Mouse (Mus musculus) stomach, embryonic 15.5 days (tissue): ENCODE data around the gene Marc2. TPM values are rescaled to one million over a fixed set of nuclear protein-coding genes. Genes with fewer than 3 reads are reported as not detected.

Experiments used
- ATAC-seq: fragments of 200-750 bp; cut with Nextera tagmentation; 2 replicates; pipeline ENCODE4 v1.8.0; 2017; ENCODE audit warnings: low read depth, moderate number of reproducible peaks, moderate TSS enrichment; ENCODE audit not compliant: insufficient read depth, low FRiP score
- H3K27ac ChIP-seq: fragments of 300-500 bp; sonication (generic); 2 replicates; pipeline ENCODE4 v1.5.1; 2015; ENCODE audit warnings: mild to moderate bottlenecking, inconsistent platforms
- H3K27me3 ChIP-seq: fragments of 300-500 bp; sonication (generic); replicated peaks from 2 replicates; pipeline ENCODE4 v1.6.1; 2015; ENCODE audit warnings: inconsistent platforms
- H3K36me3 ChIP-seq: fragments of 300-500 bp; sonication (generic); 2 replicates; pipeline ENCODE4 v1.6.1; 2015; ENCODE audit warnings: inconsistent platforms
- H3K4me1 ChIP-seq: fragments of 300-500 bp; sonication (generic); 2 replicates; pipeline ENCODE4 v1.6.1; 2015; ENCODE audit warnings: inconsistent platforms
- H3K4me2 ChIP-seq: fragments of 300-500 bp; sonication (generic); 2 replicates; pipeline ENCODE4 v1.6.1; 2015; ENCODE audit warnings: mild to moderate bottlenecking, inconsistent platforms
- H3K4me3 ChIP-seq: fragments of 300-500 bp; sonication (generic); replicated peaks from 2 replicates; pipeline ENCODE4 v1.5.1; 2015; ENCODE audit warnings: inconsistent platforms
- H3K9ac ChIP-seq: fragments of 300-500 bp; sonication (generic); 2 replicates; pipeline ENCODE4 v1.6.1; 2015; ENCODE audit warnings: inconsistent platforms
- H3K9me3 ChIP-seq: fragments of 300-500 bp; sonication (generic); 2 replicates; pipeline ENCODE4 v1.6.1; 2016; ENCODE audit warnings: inconsistent platforms
- whole genome bisulfite sequencing: fragments of 180-500 bp; shearing (Covaris S2); methylation state at CpG from one replicate; pipeline ENCODE4 v1.1.7; 2015; 5-methylcytosine and 5-hydroxymethylcytosine counted together
- polyA plus RNA-seq: library from polyadenylated mRNA; unstranded; fragments of >200 nt; fragmentation: Nextera tagmentation; extraction: Ambion mirVana; gene quantifications from 2 replicates; pipeline ENCODE4 v1.2.1, GENCODE M21; 2015

Gene Marc2
- polyA plus RNA-seq, 1 experiment from 2014 or later = 262 TPM

DNA sequence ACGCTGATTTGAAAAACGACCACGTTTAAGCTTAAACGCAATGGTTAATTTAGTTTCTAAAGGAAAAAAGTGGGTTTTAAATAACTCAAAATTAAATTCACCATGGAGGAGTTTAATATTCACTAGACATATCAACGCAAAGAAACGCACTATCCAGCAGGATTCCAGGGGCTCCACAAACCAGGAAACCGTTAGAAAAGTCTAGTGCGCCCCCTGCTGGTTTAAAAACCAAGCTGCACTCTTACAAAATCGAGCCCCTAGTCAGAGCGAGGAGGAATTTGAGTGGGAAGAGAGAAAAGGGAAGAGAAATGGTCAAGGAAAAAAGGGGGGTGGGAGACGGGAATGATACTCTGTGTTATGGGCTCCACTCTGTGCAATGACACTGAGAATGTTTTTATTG is 21.2 kb downstream of the Marc2 start:
- no peak for ATAC-seq
- Histone ChIP-seq H3K27me3 (no peaks in the 10 kb centered on the region), H3K9me3 (no peaks in the 10 kb centered on the region), H3K4me3 (no peak overlapping the region), H3K4me1 (peaks cover 15% of the 10 kb centered on the region; the same call in 1 of the 2 replicates), H3K4me2 (no peak overlapping the region), H3K36me3 (peaks cover 9% of the 10 kb centered on the region; the same call in 1 of the 2 replicates), H3K27ac (no peak overlapping the region), H3K9ac (no peak overlapping the region)
- WGBS = 26% methylated on average over 11 of the region's 11 CpGs

DNA sequence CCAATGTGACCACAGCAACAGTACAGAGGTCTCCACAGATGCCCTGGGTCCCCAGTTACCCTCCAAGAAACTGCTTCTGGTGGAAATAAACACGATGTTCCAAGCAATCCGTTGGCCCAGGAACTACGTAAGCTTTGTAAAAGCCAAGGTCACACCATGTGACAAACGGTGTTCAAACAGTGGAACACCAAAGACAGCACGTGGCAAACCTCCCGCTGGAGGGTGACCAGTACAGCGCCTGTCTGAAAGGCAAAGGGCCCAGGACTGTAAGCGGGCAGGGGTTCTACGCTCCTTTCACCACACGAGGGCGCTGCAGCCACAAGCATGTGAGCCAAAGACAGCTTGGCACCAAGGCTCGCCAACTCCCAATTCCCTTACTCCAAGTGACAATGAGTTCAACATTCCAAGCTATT is 21.8 kb downstream of the Marc2 start:
- peak; percentile 71 for ATAC-seq
- no peak overlapping the region for H3K4me3 ChIP-seq
- 8% methylated on average over 12 of the region's 12 CpGs for WGBS
- no peak overlapping the region for H3K9ac ChIP-seq
- 0 out of 2 replicates have a peak overlapping the region, but pooled peaks have one; percentile 31 for H3K27ac ChIP-seq
- H3K4me2 ChIP-seq = no peak overlapping the region
- peaks cover 9% of the 10 kb centered on the region; the same call in 1 of the 2 replicates for H3K36me3 ChIP-seq
- peaks cover 15% of the 10 kb centered on the region; the same call in 1 of the 2 replicates for H3K4me1 ChIP-seq
- H3K27me3 ChIP-seq = no peaks in the 10 kb centered on the region
- no peaks in the 10 kb centered on the region for H3K9me3 ChIP-seq

DNA sequence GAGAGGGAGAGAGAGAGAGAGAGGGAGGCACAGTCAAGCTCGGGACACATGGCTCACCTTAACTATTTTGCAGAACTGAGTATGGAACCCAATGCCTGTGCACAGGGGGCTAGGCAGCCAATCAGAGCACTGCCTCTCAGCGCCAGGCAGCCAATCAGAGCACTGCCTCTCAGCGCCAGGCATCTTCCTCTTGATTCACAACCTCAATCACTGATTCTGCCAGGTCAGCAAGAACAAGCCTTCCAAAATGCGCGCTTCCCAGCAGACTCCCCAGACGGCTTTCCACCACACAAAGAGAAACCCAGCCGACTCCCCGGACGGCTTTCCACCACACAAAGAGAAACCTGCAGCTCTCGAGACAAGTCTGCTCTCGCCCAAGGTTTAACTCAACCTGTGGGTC is 23.6 kb downstream of the Marc2 start:
- H3K9me3 ChIP-seq = no peaks in the 10 kb centered on the region
- H3K36me3 ChIP-seq = peaks cover 19% of the 10 kb centered on the region
- H3K9ac ChIP-seq = no peak overlapping the region
- peaks cover 15% of the 10 kb centered on the region; the same call in 1 of the 2 replicates for H3K4me1 ChIP-seq
- H3K27ac ChIP-seq = no peak overlapping the region
- H3K4me3 ChIP-seq = no peak overlapping the region
- ATAC-seq = no peak
- 26% methylated on average over 11 of the region's 11 CpGs for WGBS
- no peaks in the 10 kb centered on the region for H3K27me3 ChIP-seq
- H3K4me2 ChIP-seq = no peak overlapping the region

DNA sequence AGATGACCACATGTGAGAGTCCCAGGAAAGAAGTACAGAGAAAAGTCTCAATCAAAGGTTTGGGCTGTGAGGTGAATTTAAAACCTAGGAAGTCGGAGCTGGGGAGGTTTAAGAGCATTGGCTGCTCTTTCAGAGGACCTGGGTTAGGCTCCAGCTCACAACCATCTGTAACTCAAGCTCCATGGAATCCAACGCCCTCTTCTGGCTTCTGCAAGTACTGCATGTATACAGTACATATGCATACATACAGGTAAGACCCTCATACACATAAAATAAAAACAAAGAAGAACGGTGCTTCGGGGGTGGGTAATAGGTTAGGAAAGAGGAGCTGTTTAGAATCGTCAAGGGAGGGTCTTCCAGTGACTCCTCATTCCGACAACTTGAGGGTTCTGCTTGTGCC is 28.5 kb downstream of the Marc2 start:
- no peak overlapping the region for H3K9ac ChIP-seq
- WGBS = 77% methylated on average over 6 of the region's 6 CpGs
- ATAC-seq = no peak
- peaks cover 26% of the 10 kb centered on the region for H3K36me3 ChIP-seq
- H3K4me3 ChIP-seq = no peak overlapping the region
- H3K9me3 ChIP-seq = no peaks in the 10 kb centered on the region
- no peaks in the 10 kb centered on the region for H3K4me1 ChIP-seq
- no peaks in the 10 kb centered on the region for H3K27me3 ChIP-seq
- H3K4me2 ChIP-seq = no peak overlapping the region
- no peak overlapping the region for H3K27ac ChIP-seq

DNA sequence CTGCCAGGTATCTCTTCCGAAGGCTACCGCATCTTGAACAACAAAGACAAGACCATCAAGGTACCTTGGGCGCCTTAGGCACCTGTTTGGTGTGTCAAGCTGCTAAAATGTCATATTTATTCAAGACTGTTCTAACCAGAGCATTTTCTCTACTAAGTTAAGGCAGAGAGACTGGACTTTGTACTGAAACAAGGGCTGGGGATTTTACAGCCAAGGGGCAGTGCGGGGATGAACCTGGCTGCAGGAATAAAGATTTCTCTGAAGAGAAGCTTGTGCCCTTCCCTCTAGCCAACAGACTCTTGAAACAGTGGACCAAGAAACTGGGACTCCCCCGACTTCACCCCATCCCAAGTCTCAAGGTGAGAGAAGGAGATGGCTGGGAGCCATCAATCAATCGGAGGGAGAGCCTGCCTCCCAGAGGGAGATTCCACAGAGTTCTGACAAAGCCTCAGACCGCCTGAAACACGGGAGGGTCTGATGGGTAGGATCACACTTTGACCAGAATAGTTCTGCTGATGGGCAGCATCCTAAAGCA is 34.5 kb downstream of the Marc2 start:
- no peak overlapping the region for H3K4me3 ChIP-seq
- H3K9me3 ChIP-seq = no peaks in the 10 kb centered on the region
- WGBS = 60% methylated on average over 8 of the region's 8 CpGs
- H3K27me3 ChIP-seq = peaks cover 16% of the 10 kb centered on the region
- no peak overlapping the region for H3K9ac ChIP-seq
- peaks cover 8% of the 10 kb centered on the region; the same call in 1 of the 2 replicates for H3K4me1 ChIP-seq
- H3K36me3 ChIP-seq = no peaks in the 10 kb centered on the region; the same call in 1 of the 2 replicates
- peak; percentile 29; the same call in 1 of the 2 replicates for ATAC-seq
- no peak overlapping the region for H3K27ac ChIP-seq
- H3K4me2 ChIP-seq = no peak overlapping the region

DNA sequence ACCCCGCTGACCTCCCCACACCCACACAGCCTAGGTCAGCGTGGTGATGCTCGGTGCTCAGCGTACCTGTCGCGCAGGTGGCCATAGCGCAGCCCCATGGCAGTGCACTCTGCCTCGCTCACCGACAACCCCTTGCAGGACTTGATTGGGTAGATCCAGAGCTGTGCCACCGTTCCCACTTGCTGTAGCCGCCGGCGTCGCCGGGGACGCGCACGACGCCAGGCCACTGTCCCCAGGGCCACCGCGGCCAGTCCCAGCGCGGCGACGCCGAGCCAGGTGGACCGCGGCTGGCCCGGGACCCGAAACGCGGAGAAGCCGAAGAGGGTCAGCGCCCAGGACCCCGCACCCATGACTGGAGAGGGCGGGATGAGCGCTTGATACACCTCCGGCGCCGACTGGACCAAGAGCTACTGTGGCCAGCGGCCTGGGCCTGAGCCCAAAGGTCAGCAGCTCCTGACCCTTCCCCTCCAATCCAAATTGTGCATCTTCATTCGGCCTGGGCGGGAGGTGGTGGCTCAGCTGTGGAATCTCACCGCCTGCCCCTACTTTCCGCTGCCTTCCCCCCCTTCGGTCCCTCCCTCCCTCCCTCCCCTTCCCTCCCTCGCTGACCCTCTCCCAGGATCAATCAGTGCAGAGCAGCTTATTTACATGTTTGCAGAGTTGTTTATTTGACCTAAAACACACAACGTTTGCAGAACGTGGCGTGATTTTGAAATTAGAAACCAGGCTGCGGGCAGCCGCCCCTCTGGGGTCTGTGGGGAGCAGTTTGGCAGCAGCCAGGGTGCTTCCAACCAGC is 35.3 kb downstream of the Marc2 start, which contains the start of gene Marc1:
TSS of gene Marc1 (minus strand) at position 534 of the 796 bp plus-strand sequence.
- Histone ChIP-seq H3K27me3 (peaks cover 16% of the 10 kb centered on the region), H3K36me3 (no peaks in the 10 kb centered on the region; the same call in 1 of the 2 replicates), H3K9ac (no peak within 1 kb of the TSS), H3K4me3 (peak within 1 kb of the TSS; percentile 25), H3K27ac (no peak within 1 kb of the TSS), H3K4me2 (peak within 1 kb of the TSS; percentile 59), H3K9me3 (no peaks in the 10 kb centered on the region), H3K4me1 (peaks cover 8% of the 10 kb centered on the region; the same call in 1 of the 2 replicates)
- WGBS = 5% methylated on average over 51 of the region's 52 CpGs
- no peak; the same call in 1 of the 2 replicates for ATAC-seq

DNA sequence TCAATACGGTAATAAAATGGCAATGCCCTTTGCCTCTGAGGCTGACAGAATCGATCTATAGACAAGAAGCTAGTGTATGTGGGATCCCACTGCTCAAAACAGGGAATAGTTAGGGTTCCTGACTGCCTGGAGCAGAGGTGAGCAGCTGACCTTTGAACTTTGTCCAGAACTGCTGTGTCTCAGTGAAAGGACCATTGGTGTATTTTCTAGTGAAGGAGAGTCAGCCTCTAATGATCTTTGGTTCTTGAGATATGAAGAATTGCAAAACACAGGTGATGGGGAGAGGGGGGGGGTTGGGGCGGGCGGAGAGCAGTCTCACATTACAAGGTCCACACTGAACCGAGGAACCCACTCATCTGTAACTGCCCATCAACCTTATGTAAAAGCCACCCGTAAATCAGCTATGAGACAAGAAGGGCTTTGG is 36.7 kb downstream of the Marc2 start:
- H3K4me3 ChIP-seq = no peak overlapping the region
- H3K4me1 ChIP-seq = peaks cover 8% of the 10 kb centered on the region; the same call in 1 of the 2 replicates
- H3K27ac ChIP-seq = no peak overlapping the region
- 63% methylated on average over 6 of the region's 6 CpGs for WGBS
- H3K9me3 ChIP-seq = no peaks in the 10 kb centered on the region
- no peak overlapping the region for H3K4me2 ChIP-seq
- H3K9ac ChIP-seq = no peak overlapping the region
- ATAC-seq = no peak
- peaks cover 16% of the 10 kb centered on the region for H3K27me3 ChIP-seq
- H3K36me3 ChIP-seq = no peaks in the 10 kb centered on the region; the same call in 1 of the 2 replicates

DNA sequence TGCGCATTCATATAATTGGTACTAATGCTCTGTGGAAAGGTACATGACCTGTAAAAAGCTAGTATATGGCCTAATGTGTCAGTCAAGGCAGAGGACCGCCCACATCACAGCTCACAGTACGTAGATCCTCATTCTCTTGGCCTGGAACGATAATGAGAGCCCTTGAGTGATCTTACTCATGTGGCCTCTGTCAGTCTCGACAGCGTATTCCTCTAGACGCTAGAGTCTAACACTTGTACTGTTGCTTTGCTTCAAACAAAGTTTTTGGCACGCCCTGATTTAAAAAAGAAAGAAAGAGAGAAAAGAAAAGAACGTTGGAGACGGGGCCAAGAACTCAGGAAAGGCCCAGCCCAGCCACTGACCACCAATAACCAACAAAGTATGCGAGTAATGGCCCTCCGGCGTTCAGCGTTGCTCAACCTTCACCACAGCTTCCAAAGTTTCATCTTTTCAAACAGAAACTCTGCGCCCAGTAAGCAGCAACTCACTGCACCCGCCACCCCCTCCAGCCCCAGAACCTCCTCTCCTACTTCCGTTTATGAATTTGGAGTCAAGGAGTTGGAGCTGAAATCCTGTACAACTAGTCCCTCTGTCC is 37.7 kb downstream of the Marc2 start:
- no peaks in the 10 kb centered on the region; the same call in 1 of the 2 replicates for H3K36me3 ChIP-seq
- no peak for ATAC-seq
- 81% methylated on average over 17 of the region's 17 CpGs for whole genome bisulfite sequencing

DNA sequence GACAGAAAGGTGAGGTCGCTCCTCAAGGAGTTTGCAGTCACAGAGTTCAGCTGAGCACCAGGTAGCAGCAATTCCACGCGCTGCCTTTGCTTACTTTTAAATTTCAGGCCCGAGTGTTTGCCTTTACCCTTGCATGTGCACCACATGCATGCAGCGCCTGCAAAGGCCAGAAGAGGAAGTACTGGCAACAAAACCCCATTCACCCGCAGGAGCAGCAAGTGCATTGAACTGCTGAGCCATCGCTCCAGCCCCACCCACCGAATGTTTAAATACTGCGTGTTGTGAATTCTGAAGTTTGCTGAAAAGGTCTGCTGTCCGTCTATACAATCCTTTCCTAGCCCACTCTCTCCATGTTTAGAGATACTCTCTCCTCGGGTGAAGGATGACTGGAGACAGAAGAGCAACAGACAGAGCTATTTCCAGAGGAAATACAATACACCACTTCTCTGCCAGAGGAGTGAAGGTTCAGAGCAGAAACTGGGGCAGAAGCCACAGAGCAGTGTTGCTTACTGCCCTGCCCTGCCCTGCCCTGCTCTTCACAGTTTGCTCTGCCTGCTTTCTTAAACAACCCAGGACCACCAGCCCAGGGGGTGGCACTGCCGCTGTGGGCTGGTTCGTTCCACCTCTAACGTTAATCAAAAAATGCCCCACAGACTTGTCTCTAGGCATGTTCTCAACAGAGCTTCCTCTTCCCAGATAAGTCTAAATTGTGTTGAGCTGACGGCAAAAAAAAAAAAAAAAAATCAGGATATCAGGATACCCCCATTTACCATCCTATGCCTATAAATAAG is 38.4 kb downstream of the Marc2 start:
- H3K9ac ChIP-seq = no peak overlapping the region
- no peaks in the 10 kb centered on the region for H3K36me3 ChIP-seq
- H3K27me3 ChIP-seq = peaks cover 16% of the 10 kb centered on the region
- 50% methylated on average over 15 of the region's 15 CpGs for WGBS
- peaks cover 8% of the 10 kb centered on the region; the same call in 1 of the 2 replicates for H3K4me1 ChIP-seq
- H3K4me2 ChIP-seq = peak overlapping the region; percentile 25; the same call in 1 of the 2 replicates
- no peak for ATAC-seq
- H3K4me3 ChIP-seq = no peak overlapping the region
- 0 out of 2 replicates have a peak overlapping the region, but pooled peaks have one; percentile 35 for H3K27ac ChIP-seq
- no peaks in the 10 kb centered on the region for H3K9me3 ChIP-seq

More for the DNA sequence above, 37.7 kb downstream of the Marc2 start:
- H3K27me3 ChIP-seq = peaks cover 16% of the 10 kb centered on the region
- peaks cover 8% of the 10 kb centered on the region; the same call in 1 of the 2 replicates for H3K4me1 ChIP-seq
- no peaks in the 10 kb centered on the region for H3K9me3 ChIP-seq
- H3K27ac ChIP-seq = no peak overlapping the region
- no peak overlapping the region for H3K4me3 ChIP-seq
- H3K4me2 ChIP-seq = no peak overlapping the region
- no peak overlapping the region; the same call in 1 of the 2 replicates for H3K9ac ChIP-seq

DNA sequence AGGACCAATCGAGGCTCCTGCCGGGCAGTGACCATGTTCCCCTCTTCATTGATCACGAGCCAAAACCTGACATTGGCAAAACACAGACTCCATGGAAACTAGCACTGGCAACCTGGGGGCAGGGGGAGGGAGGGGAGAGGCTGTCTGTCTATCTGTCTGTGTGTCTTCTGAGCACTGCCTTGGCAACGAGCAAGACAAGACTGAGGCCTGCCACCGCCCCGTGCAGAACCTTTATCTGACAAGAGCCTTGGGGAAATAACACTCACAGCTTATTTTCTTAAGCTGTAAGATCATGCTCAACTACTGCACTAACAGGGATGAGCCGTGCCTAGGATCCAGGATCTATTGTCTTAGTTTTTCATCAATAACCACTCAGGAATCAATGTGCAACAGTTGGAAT is 39.1 kb downstream of the Marc2 start:
- no peak overlapping the region for H3K4me3 ChIP-seq

DNA sequence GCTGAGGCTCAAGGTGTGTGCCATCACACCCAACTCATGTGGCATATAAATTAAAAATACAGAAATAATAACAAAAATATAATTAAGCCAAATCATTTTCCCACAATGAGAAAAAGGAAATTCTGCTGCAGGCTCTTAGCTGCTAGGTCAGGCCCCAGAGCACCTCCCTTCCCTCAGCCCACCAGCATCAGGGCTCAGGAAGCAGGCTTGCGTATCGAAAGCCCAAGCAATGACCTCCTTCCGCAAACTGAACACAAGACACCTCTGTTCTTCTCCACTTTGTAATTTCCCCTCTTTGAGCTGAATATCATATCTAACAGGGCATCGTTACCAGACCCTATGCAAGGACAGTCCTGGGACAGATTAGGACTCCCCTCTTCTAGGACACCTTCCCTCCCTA is 40.5 kb downstream of the Marc2 start:
- Histone ChIP-seq H3K36me3 (no peaks in the 10 kb centered on the region), H3K27me3 (peaks cover 8% of the 10 kb centered on the region), H3K9ac (no peak overlapping the region), H3K4me3 (no peak overlapping the region), H3K4me2 (no peak overlapping the region), H3K4me1 (peaks cover 4% of the 10 kb centered on the region; the same call in 1 of the 2 replicates), H3K9me3 (no peaks in the 10 kb centered on the region), H3K27ac (no peak overlapping the region)
- ATAC-seq = no peak
- WGBS = 90% methylated on average over 4 of the region's 4 CpGs

More for the DNA sequence above, 39.1 kb downstream of the Marc2 start:
- peaks cover 8% of the 10 kb centered on the region; the same call in 1 of the 2 replicates for H3K4me1 ChIP-seq
- 73% methylated on average over 7 of the region's 7 CpGs for WGBS
- H3K4me2 ChIP-seq = no peak overlapping the region
- no peak for ATAC-seq
- no peaks in the 10 kb centered on the region for H3K9me3 ChIP-seq
- no peaks in the 10 kb centered on the region for H3K36me3 ChIP-seq
- peaks cover 13% of the 10 kb centered on the region for H3K27me3 ChIP-seq
- no peak overlapping the region for H3K9ac ChIP-seq
- H3K27ac ChIP-seq = no peak overlapping the region
